Mouse (Mus musculus): ENCODE data around the gene Gm49378.

DNA sequence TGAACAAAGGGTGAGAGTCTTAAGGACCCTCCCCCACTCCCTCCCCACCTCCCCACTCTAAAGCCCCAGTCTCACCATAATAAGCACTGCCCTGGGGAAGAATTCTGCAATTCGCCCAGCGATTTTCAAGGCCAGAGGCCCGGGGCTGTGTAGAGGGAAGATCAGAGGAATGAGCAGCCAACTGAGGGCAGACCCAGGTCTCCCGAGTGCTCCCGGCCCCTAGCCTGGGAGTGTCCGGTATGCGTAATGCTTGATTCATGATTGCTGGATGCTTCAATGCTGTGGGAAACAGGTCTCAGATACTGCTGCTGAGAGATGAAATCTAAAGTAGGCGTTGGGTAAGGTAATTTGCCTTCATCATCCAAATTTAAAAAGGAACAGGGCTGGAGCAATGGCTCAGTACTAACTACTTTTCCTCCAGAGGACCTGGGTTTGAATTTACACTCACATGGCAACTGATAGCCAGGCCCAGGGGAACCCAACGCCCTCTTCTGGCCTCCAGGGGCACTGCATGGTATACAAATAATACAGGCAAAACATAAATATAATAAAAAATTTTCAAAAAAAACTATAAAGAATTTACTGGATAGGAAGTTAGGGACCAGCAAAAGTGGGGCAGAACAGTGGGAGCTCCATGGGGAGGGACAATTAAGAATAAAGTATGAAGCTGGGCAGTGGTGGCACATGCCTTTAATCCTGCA lies 55.6 kb downstream of the Gm49378 start:
- TF ChIP-seq USF1 (IDR thresholded peaks at IDR 0.05; ENCODE audit: low read depth) (no peak), CTCF (IDR thresholded peaks at IDR 0.05; ENCODE audit: control insufficient read depth, insufficient read depth, insufficient read length) (no peak)

Data from C2C12 (cell line).